Mouse (Mus musculus) stomach, postnatal 0 days (tissue): ENCODE measurements around the gene Camk2g. TPM values are rescaled to one million over a fixed set of nuclear protein-coding genes. Genes with fewer than 3 reads are reported as not detected.

Experiments used
- ATAC-seq: fragments of 200-750 bp; cut with Nextera tagmentation; 2 replicates; pipeline ENCODE4 v1.8.0; 2017; ENCODE audit not compliant: low FRiP score, low TSS enrichment
- DNase-seq: peaks from one replicate; pipeline ENCODE4 v3.0.0-alpha.2; 2016; ENCODE audit warnings: low spot score
- H3K27ac ChIP-seq: fragments of 300-500 bp; sonication (generic); replicated peaks from 2 replicates; pipeline ENCODE4 v1.5.1; 2014; ENCODE audit warnings: mild to moderate bottlenecking, control low read depth
- H3K27me3 ChIP-seq: fragments of 300-500 bp; sonication (generic); 2 replicates; pipeline ENCODE4 v1.6.1; 2014; ENCODE audit warnings: low read length; ENCODE audit not compliant: control insufficient read depth, insufficient read depth
- H3K36me3 ChIP-seq: fragments of 300-500 bp; sonication (generic); 2 replicates; pipeline ENCODE4 v1.6.1; 2014; ENCODE audit warnings: low read length, mixed read lengths; ENCODE audit not compliant: control insufficient read depth, insufficient read depth
- H3K4me1 ChIP-seq: fragments of 300-500 bp; sonication (generic); replicated peaks from 2 replicates; pipeline ENCODE4 v1.6.1; 2014; ENCODE audit warnings: antibody characterized with exemption; ENCODE audit not compliant: control insufficient read depth, insufficient read depth
- H3K4me2 ChIP-seq: fragments of 300-500 bp; sonication (generic); replicated peaks from 2 replicates; pipeline ENCODE4 v1.6.1; 2014; ENCODE audit warnings: low read depth, mild to moderate bottlenecking, control low read depth, moderate library complexity
- H3K4me3 ChIP-seq: fragments of 300-500 bp; sonication (generic); 2 replicates; pipeline ENCODE4 v1.5.1; 2014; ENCODE audit warnings: low read depth, low read length, control low read depth
- H3K9ac ChIP-seq: fragments of 300-500 bp; sonication (generic); 2 replicates; pipeline ENCODE4 v1.6.1; 2014; ENCODE audit warnings: mild to moderate bottlenecking, low read length, control low read depth, mixed read lengths
- H3K9me3 ChIP-seq: fragments of 300-500 bp; sonication (generic); 2 replicates; pipeline ENCODE4 v1.6.1; 2016; ENCODE audit warnings: low read length; ENCODE audit not compliant: control insufficient read depth
- CTCF ChIP-seq: IDR thresholded peaks from 2 replicates; pipeline ENCODE4 v1.5.1; 2016; ENCODE audit warnings: antibody characterized with exemption, low read depth, mild to moderate bottlenecking, moderate library complexity
- EP300 ChIP-seq: optimal IDR thresholded peaks from 2 replicates; pipeline ENCODE3; 2016; ENCODE audit warnings: antibody characterized with exemption
- WGBS: fragments of 180-500 bp; shearing (Covaris S2); extraction: QIAGEN DNeasy Blood & Tissue Kit; methylation state at CpG from one replicate; pipeline ENCODE4 v1.1.7; 2014; 5-methylcytosine and 5-hydroxymethylcytosine counted together
- polyA plus RNA-seq: library from polyadenylated mRNA; unstranded; fragments of >200 nt; fragmentation: Nextera tagmentation; extraction: Ambion mirVana; gene quantifications from 2 replicates; pipeline ENCODE4 v1.2.1, GENCODE M21; 2015

The Camk2g gene
- polyA plus RNA-seq, 1 experiment from 2014 or later: 38.6 TPM

GRCm38 (mm10) chr14:20701554-20701953 is 92.3 kb downstream of the Camk2g start:
- H3K36me3 ChIP-seq: no peaks in the 10 kb centered on the region
- H3K27ac ChIP-seq: no peak overlapping the region
- 62% methylated on average over 8 of the region's 8 CpGs for WGBS

GRCm38 (mm10) chr14:20700362-20700761 is 93.5 kb downstream of the Camk2g start:
- Histone ChIP-seq H3K27ac (no peak overlapping the region; the same call in 1 of the 2 replicates), H3K4me1 (peaks cover 6% of the 10 kb centered on the region), H3K27me3 (no peaks in the 10 kb centered on the region), H3K9me3 (no peaks in the 10 kb centered on the region), H3K4me2 (no peak overlapping the region), H3K9ac (no peak overlapping the region), H3K4me3 (no peak overlapping the region), H3K36me3 (no peaks in the 10 kb centered on the region)
- no peak for ATAC-seq
- 62% methylated on average over 3 of the region's 3 CpGs for WGBS
- no peak for DNase-seq
- no peak for TF ChIP-seq EP300
- TF ChIP-seq CTCF: no peak

More at GRCm38 (mm10) chr14:20701554-20701953, 92.3 kb downstream of the Camk2g start:
- Histone ChIP-seq H3K9ac (no peak overlapping the region), H3K4me2 (peak overlapping the region; percentile 60), H3K9me3 (no peaks in the 10 kb centered on the region), H3K27me3 (no peaks in the 10 kb centered on the region), H3K4me3 (no peak overlapping the region; the same call in 1 of the 2 replicates), H3K4me1 (no peaks in the 10 kb centered on the region; the same call in 1 of the 2 replicates)
- ATAC-seq (no peak), DNase-seq (no peak)
- no peak for TF ChIP-seq EP300

- Histone ChIP-seq H3K4me3 (no peak overlapping the region), H3K9me3 (no peaks in the 10 kb centered on the region), H3K27ac (no peak overlapping the region), H3K9ac (no peak overlapping the region), H3K36me3 (peaks cover 5% of the 10 kb centered on the region), H3K4me1 (peaks cover 6% of the 10 kb centered on the region), H3K4me2 (no peak overlapping the region), H3K27me3 (no peaks in the 10 kb centered on the region)
- ATAC-seq (no peak), DNase-seq (no peak)
- TF ChIP-seq CTCF: no peak
- TF ChIP-seq EP300: no peak
- WGBS: 76% methylated on average over 2 of the region's 2 CpGs
Observed at GRCm38 (mm10) chr14:20698515-20698914, 95.4 kb downstream of the Camk2g start.

GRCm38 (mm10) chr14:20696986-20697385 is 96.9 kb downstream of the Camk2g start:
- peaks cover 18% of the 10 kb centered on the region for H3K36me3 ChIP-seq
- 9% methylated on average over 1 of the region's 1 CpGs for WGBS
- no peaks in the 10 kb centered on the region for H3K27me3 ChIP-seq
- peak overlapping the region; percentile 90; the same call in 1 of the 2 replicates for H3K9ac ChIP-seq
- H3K9me3 ChIP-seq: no peaks in the 10 kb centered on the region
- TF ChIP-seq CTCF (peak; percentile 78), EP300 (no peak)
- DNase-seq: peak; percentile 61
- H3K4me3 ChIP-seq: peak overlapping the region; percentile 94
- peaks cover 6% of the 10 kb centered on the region for H3K4me1 ChIP-seq
- H3K27ac ChIP-seq: no peak overlapping the region
- H3K4me2 ChIP-seq: peak overlapping the region; percentile 74
- ATAC-seq: no peak

- TF ChIP-seq EP300 (no peak), CTCF (no peak)
- 8% methylated on average over 27 of the region's 27 CpGs for WGBS
Observed at GRCm38 (mm10) chr14:20695761-20696520, 97.9 kb downstream of the Camk2g start.

More at GRCm38 (mm10) chr14:20695761-20696520, 97.9 kb downstream of the Camk2g start:
- peaks cover 6% of the 10 kb centered on the region for H3K4me1 ChIP-seq
- DNase-seq (no peak), ATAC-seq (0 out of 2 replicates have a peak, but pooled peaks have one; percentile 5)
- no peaks in the 10 kb centered on the region for H3K27me3 ChIP-seq
- H3K27ac ChIP-seq: peak overlapping the region; percentile 98
- H3K4me2 ChIP-seq: peak overlapping the region; percentile 74
- no peaks in the 10 kb centered on the region for H3K9me3 ChIP-seq
- H3K9ac ChIP-seq: peak overlapping the region; percentile 90
- H3K4me3 ChIP-seq: peak overlapping the region; percentile 94
- peaks cover 25% of the 10 kb centered on the region for H3K36me3 ChIP-seq
